Mouse (Mus musculus) ovary, postnatal 36 days (tissue): Measurements from ENCODE around the gene Tcf7l1.

Source experiments
- DNase-seq: peaks from one replicate; pipeline ENCODE4 v3.0.0; 2022; ENCODE audit warnings: low spot score, mixed read lengths

Tcf7l1 gene

DNA sequence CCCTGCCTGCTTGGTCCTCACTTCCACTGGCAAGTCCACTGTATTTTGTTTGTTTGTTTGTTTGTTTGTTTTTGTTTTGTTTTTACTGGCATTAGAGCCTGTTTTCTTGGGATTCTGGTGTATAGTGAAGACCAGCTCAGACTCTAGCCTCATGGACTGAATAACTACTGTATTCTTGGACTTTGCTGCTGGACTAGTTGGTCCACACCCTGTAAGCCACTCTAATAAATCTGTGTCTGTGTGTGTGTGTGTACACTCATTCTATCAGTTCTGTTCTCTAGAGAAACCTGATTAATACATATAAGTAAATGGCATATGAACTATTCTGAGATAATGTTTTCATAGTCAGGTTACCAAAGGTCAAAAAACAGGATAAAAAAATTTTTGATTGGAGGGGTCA lies 198.9 kb downstream of the Tcf7l1 start:
- no peak for DNase-seq

GRCm38 (mm10) chr6:72588307-72588706 lies 200.7 kb downstream of the Tcf7l1 start:
- no peak for DNase-seq

DNA sequence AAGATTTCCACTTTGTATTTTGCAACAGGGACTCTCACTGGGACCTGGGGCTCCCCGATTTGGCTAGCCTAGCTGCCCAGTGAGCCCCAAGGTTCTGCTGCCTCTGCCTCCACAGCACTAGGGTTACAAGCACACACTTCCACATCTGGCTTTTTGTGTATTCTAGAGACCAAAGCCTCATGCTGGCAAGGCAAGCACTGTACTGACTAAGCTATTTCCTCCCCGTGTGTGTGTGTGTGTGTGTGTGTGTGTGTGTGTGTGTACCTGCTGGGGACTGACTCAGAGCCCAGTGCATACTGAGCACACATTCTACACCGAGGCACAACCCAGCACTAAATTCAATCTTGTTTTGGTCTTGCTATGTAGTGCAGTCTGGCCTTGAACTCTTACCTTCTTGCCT lies 202.4 kb downstream of the Tcf7l1 start:
- DNase-seq = no peak

DNA sequence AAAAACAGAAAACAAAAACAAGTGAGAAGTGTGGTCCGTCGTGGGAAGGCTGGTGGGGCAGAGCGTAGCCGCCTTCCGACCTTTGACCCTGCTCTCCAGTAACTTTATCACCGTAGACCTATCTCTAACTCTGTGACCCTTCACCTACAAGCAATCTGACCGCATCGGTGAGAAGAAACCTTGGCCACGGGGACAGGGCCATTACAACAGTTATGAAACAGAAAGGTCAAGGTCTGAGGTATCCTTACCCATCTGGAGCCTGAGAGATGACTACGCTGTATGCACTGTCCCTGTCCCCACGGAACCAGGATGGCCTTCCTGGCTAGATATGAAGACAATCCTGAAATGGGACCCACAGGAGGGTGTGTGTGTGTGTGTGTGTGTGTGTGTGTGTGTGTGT lies 204.9 kb downstream of the Tcf7l1 start:
- no peak for DNase-seq

- DNase-seq = no peak
Measured at GRCm38 (mm10) chr6:72583211-72583839, 205.7 kb downstream of the Tcf7l1 start.

DNA sequence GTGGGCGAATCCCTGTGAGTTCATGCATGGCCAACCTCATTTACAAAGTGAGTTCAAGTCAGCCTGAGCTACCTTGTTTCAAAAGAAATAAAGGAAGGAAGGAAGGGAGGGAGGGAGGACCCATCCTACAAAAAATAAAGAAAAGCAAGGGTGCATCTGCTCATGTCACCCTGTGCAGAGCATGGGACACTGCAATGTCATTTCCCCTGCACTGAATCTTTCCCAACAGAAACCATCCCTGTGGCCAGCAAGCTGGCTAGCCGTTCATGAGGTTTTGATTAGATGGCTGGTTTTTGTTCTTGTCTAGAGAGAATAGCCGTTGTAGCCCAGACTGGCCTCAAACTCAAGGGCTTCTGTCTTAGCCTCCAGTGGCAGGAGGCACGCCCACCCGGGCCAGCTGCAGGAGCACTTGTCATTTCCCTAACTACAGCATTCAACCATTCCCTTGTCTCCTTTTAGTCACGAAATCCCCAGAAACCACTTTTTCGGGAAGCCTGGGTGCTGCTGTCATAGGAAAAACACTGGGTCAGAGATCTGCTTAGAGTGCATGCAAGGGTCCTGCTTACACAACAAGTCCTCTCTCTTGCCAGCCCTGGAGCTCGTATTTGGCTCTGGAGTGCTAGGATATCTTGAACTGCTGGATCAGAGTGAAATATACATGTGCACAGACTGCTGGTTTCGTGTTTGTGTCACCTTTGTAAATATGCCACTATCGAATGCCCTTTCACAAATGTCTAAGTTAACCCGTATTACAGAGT lies 207.2 kb downstream of the Tcf7l1 start:
- DNase-seq = no peak
